Mouse (Mus musculus) left cerebral cortex, adult 18-20 months (tissue): ENCODE results near the gene Fbxo41. TPM values are rescaled to one million over a fixed set of nuclear protein-coding genes. Genes with fewer than 3 reads are reported as not detected.

Experiments used
- DNase-seq, 2 experiments: peaks; one replicate each; pipeline ENCODE4 v3.0.0; 2021 to 2022; ENCODE audit warnings: low spot score in 2 of 2, mixed read lengths in 1 of 2
- long read RNA-seq, 2 experiments: library from polyadenylated mRNA; stranded (forward); transcript quantifications; one replicate each; pipeline ENCODE4 v2.0.0; 2021
- total RNA-seq, 2 experiments: library from RNA; stranded (reverse); gene quantifications; 2 replicates each; pipeline ENCODE4 v1.2.3; 2021

Fbxo41 gene
- 10 to 100 TPM; 91.2 to 92.5 TPM for total RNA-seq
- long read RNA-seq, experiment 1, full-length matches to known transcripts = 20 of 83 reads
- long read RNA-seq, experiment 1, partial matches to known transcripts = 20 of 83 reads
- long read RNA-seq, experiment 1, other reads (novel, unspliced or antisense) = 43 of 83 reads
- long read RNA-seq, experiment 2, full-length matches to known transcripts = 10 of 30 reads
- long read RNA-seq, experiment 2, partial matches to known transcripts = 5 of 30 reads
- long read RNA-seq, experiment 2, other reads (novel, unspliced or antisense) = 15 of 30 reads

DNA sequence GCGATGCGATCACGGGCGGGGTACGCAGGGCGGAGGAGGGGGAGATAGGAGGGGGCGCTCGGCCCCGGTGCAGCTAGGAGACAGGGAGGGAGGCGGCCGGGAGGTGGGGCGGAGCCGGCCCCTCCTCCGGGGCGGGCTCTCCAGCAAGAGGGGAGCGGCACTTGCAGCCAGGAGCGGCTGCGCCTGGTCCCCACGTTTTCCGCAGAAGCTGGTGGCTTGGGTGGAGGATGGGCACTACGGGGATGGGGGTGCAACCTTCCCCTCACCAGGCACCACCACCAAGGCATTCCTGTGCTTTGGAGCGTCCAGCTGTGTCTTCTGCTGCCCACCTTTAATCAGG lies at the start of gene Fbxo41:
TSS of gene Fbxo41 (minus strand) at position 84 of the 340 bp plus-strand sequence.
- peak; percentile 68 to 78 for DNase-seq

DNA sequence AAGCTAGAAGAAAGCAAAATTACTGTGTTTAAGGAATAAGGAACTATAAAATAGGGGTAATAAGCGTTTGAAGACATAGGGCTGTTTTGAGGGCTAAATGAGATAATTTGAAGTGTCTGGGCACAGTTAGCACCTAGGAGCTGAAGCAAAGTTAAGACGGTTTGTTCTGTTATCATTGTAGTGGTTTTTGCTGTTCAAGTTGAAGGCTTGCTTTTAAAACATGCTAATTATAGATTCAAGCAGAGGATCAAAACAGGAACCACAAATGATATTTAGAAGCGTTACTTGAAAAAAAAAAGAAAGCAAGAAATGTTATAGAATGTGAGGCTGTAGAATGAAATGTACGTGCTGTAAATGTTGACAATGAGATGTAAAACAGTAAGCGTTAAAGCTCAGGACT lies 44.8 kb upstream of the Fbxo41 start:
- no peak for DNase-seq

DNA sequence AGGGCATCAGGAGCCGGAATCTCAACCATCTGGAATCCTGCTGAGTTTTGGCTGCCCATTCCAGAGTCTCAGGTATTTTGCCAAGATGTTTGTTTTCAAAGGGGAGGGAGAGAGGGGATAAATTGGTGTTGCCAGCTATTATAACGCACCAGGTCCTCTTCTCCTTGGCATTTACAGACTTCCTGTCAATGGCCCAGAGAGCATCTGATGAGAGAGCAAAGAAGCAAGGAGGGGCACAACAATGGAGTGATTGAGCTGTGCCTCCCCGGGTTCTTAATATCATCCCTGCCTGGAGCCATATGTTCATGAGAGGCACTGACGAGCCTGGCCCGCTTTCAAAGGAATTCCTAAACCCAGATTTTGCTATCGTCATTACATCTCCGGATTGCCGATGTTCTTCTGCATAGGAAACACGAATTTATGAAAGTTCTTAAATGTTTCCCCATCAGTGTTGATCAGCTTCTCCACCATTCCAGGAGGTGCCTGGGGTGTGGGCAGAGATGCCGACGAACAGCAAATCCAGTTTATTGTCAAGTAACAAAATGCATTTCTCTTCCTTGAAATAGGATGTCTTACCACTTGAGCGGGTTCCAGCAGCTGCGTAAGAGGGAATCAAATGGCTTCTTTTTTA lies 41.6 kb upstream of the Fbxo41 start:
- DNase-seq = peak; percentile 50 to 51

DNA sequence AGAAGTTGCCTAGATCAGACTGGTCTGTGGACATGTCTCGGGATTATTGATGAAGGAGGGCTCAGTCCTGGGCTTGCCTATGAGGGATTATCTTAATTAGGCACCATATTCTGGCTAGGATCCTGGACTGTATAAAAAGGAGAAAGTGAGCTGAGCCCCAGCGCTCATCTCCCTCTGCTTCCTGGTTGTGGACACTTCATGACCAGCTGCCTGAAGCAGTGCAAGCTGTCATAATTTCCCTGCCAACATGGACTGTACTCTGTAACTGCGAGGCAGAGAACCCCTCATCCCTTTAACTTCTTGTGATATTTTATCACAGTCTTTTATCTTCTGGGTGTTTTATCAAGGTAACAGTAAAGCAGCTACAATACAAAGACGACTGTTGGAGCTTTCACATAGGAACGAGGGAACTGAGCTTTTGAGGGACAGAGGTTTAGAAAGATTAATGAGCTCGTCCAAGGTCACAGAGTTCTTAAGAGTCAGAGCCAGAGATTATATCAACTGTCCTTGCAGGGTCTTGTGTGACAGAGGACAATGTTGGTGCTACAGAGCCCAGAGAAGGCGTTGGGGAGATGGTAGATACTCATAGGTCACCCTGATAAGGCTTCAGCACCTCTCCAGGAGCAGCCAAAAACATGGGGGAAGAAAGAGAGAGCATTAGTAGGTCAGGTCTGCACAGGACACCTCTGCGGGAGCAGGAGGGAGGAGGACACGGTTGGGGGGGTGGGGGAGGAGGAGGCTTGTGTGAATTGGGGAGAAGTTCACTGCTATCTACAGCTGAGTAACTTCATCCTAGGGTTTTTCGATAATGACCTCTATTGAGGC lies 40.8 kb upstream of the Fbxo41 start:
- no peak for DNase-seq

DNA sequence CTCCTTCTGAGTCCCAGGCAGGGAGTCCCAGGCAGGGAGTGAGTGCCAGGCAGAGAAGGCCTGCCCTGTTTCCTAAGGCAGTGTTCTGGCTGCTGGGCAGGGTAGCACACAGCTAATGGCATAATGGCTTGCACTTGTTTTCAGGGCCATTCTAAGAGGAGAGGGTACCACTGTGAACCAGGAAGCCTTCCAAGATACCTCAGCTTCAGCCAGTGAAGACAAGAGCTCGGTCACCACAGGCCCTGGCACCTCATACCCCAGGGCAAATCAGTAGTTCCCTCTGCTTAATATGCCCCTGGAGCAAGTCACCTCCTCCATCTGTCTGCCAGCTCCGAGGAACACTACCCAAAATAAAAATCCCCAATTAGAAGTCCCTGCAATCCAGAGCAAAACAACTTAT lies 20.0 kb upstream of the Fbxo41 start:
- DNase-seq = no peak

DNA sequence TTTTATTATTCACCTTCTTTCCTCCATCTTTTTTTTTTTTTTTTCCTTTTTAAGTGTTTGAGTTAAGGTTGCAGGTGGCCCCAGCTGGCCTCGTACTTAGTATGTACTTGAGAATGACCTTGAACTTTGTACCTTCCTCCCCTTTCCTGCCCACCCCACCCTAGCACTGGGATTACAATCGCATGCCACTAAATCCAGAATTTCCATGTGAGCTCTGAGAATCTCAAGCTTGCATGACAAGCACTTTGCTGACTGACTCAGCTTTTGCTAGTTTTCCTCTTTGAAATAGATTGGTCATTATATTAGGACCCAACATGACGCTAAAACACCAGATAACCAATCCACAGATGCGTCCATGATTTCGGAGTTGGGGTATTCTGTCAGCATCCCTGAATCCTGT lies 19.2 kb upstream of the Fbxo41 start:
- DNase-seq = no peak

DNA sequence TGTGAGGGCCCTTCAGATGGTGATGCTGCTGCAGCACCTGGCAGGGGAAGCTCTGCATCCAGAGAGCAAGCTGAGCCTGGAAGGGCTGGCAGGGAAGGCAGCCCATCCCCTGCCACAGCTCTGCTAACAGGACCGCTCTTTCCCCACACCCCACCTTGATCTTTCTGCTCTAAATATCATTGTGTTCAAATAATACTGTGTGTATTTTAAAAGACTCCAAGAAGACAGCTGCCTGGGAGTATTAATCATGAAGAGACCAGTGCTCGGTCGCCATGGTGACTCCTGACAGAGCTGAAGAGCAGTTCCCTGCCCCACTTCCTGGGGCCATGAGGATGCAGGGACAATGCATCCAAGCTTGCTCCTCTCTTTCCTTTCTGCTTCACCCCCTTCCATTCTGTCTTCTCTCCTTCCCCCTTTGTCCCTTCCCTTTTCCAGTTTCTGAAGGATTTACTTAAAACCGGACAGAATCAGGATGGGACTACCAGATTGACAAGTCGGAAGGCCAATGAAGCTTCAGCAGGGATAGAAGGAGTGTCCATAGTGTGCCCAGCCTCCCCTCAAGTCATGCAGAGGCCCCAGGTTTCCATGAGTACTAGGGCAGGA lies 15.4 kb upstream of the Fbxo41 start:
- DNase-seq = peak; percentile 42 to 55

DNA sequence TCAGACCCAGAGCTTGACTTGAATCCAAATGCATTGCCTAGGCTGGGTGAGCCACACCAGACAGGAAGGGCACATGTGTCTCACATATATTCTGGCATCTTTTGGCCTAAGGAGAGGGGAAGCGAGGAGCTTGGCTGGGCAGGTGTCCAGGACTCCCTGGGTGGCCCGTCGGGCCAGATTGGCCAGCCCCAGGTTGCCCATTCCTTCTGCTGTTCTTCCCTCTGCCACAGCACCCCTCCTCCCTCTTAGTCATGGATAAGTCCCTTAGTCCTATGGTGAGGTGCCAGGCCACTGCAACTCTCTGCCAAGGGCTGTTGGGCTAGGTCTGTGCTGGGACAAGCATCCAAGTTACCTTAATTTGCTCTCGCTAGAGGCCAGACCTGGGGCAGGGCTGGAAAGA lies 13.1 kb upstream of the Fbxo41 start:
- DNase-seq = no peak

DNA sequence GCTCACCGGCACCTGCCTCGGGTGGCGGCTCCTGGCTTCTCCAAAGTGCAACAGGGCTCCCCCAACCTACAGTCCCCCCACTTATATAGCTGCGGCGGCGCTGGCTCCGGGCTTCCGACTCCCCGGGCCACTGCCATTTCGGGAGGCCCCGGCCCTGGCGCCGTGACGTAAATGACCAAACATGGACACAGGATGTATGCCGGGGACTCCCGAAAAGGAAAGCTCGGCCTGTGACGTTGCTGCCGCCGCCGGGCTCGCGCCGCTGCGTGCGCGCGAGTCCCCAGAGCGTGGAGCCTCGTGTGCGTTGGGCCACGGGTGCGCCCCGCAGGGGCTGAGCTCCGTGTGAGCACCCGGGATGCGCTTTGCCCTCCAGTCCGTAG lies 10.7 kb upstream of the Fbxo41 start, which contains the start of gene Egr4:
TSS of gene Egr4 (minus strand) at position 59 of the 380 bp plus-strand sequence.
- DNase-seq = peak; percentile 93 to 94

DNA sequence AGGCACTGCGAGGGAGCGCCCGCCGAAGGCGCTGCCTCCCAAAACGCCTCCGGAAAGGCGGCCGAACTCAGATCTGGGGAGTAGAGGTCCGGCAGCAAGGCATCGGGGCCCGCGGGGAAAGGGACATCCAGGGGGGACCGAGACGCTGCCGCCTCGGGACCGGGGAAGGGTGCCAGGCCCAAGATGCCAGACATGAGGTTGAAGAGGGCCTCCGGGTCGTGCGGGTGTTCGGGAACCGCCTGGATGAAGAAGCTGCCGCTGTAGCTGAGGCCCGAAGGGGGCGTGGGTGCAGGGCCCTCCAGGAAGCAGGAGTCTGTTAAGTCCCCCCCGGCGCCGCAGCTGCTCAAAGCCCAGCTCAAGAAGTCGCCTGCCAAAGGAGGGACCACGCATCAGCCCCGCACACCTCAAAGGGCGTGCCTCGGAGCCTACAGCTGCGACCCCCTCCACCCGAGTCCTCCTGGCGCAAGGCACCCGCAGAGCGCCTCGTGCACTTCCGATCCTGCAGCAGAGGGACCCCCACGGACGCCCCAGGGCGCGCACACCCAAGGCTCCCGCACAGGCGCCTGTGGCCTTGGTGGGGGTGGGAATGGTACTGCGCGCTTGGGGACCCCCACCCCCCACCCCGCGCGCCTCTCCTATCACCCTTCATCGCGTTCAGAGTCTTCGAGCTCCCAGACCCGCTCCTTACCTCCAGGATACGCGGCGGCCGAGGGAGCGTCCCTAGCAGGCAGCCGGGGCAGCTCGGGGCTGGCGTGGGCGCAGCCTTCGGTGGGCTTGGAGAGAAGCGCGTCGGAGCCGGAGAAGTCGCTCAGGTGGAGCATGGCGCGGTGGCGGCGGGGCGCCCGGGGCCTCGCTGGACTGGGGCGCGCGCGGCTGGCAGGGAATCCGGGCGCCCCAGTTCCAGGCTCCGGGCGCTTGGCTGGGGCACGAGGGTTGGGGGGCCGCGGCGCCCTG lies 10.1 kb upstream of the Fbxo41 start:
- DNase-seq = peak; percentile 33 to 48

DNA sequence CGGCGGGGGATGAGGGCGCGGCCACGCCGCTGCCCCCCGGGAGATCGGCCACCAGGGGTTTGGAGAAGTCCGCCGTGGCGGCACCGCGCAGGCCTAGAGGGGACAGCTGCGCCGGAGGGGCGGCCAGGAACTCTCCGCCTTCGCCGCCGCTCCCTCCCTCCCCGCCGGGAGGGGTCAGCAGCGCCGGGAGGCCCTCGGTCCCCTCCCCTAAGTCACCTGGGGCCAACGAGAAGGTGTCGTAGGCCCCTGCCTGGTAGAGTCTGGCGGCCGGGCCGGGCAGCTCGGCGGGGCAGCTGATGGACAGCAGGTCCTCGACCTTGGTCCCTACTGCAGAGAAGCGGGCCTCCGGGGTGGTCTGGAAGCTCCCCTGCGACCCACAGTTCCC lies 9.3 kb upstream of the Fbxo41 start:
- no peak for DNase-seq

DNA sequence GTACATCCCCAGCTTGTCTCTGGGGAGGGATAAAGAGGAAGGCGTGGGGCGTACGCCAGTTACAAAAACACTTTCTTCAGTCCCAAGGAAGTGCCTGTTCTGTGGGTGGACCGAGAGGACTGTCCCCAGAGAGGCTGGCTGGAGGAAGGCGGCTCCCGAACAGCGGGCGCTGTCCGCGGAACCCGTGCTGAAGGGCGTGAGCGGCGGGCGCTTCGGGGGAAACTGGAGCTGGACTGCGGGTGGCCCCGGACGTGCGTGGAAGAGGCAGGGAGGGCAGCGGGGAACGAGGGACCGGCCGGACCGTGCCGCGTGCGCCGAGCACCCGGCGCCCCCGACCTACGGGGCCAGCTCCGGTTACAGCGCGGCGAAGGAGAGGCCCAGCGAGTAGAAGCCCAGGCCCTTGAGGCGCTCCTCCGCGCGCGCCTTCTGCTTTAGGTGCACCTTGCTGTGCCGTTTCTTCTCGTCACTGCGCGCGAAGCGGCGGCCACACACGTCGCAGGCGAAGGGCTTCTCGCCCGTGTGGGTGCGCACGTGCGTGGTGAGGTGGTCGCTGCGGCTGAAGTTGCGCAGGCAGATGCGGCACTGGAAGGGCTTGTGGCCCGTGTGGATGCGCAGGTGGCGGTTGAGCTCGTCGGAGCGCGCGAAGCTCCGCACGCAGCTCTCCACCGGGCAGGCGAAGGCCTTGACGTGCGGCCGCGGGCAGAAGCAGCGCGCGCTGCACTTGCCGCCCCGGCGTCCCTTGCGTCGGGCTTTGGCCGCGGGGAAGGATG lies 8.7 kb upstream of the Fbxo41 start:
- DNase-seq = peak; percentile 35 to 51

DNA sequence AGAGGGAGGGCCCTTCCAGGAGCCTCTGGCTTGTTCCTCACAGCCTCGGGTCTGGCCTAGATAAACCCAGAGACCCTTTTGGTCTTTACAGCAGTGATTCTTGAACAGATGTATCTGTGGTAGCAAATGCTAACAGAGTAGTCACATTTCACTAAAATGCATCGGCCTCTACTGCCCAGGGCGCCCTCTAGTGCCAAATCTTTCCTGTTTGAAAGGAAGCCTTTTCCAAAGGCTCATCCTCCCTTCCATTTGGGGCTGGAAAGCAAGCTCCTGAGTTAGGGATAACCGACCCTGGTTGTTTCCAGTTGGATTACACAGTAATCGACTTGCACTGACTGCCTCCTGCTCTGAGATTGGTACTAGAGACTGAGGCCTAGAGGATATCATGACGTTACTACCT lies 7.7 kb upstream of the Fbxo41 start:
- DNase-seq = peak; percentile 79 to 91

DNA sequence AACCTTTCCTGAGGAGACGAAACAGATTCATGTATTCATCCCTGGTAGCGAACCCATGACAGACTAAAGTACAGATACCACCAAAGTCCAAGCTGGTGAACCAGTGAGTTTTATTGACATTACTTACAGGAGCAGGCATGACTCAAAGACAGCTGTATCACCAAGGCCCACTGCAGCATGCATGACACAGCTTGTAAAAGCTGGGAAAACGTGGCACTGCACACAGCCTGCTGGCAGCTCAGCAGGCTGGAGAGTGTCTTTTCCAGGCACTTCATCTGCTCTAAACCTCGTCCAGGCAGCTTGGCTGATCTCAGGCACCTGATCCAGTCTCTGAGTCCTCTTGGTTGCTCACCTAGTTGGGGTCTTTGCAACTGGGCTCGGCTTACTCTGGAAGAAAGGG lies 5.8 kb upstream of the Fbxo41 start:
- DNase-seq = no peak

DNA sequence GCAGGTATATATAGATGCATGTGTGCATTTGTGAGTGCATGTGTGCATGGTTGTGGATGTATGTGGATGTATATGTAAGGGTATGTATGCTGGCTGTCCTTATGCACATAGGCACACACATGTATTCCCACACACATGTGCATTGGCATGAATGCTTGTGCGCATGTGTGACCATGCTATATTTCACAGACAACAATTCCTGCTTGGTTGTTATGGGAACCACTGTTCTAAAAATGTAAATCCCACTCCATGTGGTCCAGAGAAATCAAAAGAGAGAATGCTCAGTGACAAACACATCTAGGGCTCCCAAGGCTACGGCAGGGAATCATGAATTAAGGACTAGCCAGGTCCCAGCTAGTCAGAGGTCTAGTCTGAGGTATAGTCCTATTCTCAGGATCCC lies 2.1 kb upstream of the Fbxo41 start:
- no peak for DNase-seq

DNA sequence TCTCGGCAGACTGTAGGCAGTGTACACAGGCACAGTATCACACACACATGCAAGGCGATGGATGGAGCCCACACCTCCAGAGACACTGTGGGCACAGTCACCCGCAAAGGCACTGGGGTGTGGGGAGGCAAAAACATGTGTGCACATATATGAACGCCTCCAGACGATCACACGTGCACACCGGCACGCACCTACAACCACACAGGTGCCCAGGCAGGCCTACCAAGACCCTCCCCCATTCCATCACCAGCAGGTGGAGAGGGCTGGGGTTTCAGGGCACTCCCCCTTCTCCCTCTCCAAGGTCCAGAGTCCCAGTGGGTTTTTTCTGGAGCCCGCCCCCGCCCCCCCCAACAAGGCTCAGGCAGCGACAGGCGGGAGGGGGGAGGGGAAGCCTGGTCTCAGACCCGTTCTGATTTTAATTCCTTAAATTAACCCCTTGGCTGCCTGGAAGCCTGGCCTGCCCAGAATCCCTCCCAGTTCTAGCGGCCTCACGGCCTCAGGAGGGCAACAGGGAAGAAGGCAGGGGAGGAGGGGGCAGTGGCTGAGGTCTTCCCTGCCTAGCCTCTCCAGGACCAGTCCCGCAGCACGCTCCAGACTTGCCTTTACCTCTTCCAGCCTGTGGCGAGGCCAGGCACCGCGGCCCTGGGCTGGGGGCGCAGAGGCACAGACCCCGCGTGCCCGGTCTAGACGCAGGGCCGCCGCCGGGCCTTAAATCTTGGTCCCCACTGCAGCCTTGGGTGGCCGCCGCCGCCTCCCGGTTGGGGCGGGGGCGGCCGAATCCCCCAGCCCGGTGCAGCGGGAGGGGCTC lies 487 bp downstream of the Fbxo41 start:
- DNase-seq = peak in 1 of 2 experiments; percentile 46

DNA sequence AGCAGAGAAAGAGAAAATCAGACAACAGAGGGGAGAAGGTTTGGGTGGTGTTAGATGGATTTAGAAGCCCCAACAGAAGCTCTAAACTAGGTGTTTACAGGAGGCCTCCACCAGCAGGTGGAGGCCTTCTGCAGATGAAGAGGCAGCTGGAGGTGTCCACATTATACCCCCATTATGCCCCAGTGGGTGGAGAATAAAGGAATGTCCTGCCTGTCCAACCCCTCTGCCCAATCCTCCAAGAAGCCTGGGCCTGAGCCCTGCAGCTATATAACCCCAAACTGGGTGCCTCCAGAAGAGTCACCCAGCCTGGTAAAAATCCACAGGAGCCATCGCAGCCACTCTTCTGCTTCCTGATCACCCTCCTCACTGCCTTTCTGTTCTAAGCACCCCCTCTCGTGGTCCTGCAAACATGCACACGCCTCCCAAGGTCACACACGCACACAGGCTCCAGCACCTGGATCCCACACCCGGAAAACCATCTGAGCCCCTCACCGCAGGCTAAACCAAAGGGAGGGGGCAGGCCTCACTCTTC lies 1.2 kb downstream of the Fbxo41 start:
- no peak for DNase-seq

DNA sequence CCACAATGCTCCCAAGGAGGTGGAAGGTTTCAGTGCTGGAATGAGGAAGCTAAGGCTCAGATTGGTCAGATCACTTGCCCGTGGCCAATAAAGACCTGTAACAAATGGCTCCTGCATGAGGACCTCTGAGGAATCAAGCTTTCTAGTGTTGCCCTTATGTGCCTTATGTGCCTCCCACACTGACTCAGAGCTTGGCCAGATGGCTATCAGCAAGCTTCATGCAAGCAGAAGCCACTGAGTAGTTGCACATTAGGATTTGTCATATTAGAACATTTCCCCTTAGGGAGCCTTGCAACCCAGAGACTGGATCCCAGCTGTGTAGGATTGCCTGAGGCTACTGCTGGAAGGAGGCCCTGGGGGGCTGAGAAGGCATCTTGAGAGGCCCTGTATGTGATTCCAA lies 2.4 kb downstream of the Fbxo41 start:
- no peak for DNase-seq

DNA sequence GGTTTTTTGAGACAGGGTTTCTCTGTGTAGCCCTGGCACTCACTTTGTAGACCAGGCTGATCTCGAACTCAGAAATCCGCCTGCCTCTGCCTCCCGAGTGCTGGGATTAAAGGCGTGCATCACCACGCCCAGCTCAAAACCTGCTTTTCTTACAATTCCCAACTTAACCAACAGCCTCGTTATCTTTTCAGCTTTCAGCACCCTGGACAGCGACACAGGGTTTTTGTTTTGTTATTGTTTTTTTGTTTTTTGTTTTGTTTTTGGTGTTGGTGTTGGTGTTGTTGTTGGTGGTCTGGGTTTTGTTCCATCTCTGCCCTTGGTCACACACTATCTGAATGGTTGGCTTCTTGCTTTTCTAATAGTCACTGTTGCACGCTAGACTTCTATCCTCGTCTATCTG lies 4.6 kb downstream of the Fbxo41 start:
- no peak for DNase-seq
